Mouse (Mus musculus): ENCODE results near the gene Nr2f6. TPM values are rescaled to one million over a fixed set of nuclear protein-coding genes. Genes with fewer than 3 reads are reported as not detected.
"Not testable (repeated sequence)": the region's sequence is repeated elsewhere in the genome, so short reads cannot be mapped to it uniquely, and the experiment has no call there.

Gene Nr2f6
- total and polyA plus RNA-seq, 3 experiments: 11.8 to 25.2 (median 14.2) TPM

DNA sequence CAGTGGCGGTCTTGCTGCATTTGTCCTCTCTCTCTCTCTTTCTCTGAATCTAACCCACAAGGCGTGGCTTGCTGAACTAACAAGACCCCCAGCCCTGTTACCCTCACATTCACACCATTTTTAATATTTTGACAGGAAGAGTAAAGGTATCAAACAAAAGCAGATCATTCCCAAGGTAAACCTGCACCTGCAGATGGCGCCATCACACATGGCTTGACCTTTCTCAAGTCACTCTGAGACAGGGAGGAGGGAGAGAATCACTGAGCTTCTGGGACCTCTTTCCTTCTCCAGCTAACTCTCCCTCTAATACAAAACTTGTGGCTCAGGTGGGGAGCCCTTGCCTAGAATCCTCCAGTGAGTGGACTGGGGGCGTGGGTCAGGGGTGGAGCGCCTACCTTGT, 41.1 kb downstream of the Nr2f6 start:
- Histone ChIP-seq H3K27ac (ENCODE audit: insufficient read depth, low read depth) (no peak overlapping the region), H3K9ac (ENCODE audit: insufficient read depth, low read depth) (no peak overlapping the region), H3K36me3 (replicated peaks in 1 of 2; ENCODE audit: control insufficient read depth in 1 of 2, insufficient read depth in 1 of 2, low read length in 1 of 2) (peaks cover 40 to 82% of the 10 kb centered on the region in 2 experiments), H3K27me3 (replicated peaks) (no peaks in the 10 kb centered on the region), H3K4me2 (ENCODE audit: insufficient read depth, low read depth, poor library complexity, severe bottlenecking) (no peak overlapping the region), H3K79me2 (replicated peaks; ENCODE audit: control insufficient read depth, extremely low read depth, insufficient read depth, poor library complexity, severe bottlenecking) (no peaks in the 10 kb centered on the region), H3K9me3 (replicated peaks; ENCODE audit: low read length) (no peaks in the 10 kb centered on the region), H3K4me1 (ENCODE audit: control insufficient read depth in 1 of 2, insufficient read depth in 2 of 2) (peaks cover 27 to 47% of the 10 kb centered on the region in 2 experiments), H3K4me3 (replicated peaks in 1 of 3; ENCODE audit: low read depth in 2 of 3, low read length in 2 of 3, poor library complexity in 1 of 3) (no peak overlapping the region)
- dilution Hi-C loops (cut with MboI; ENCODE audit: extremely low pct_ligation_motif_present, extremely low pct_unique_long_range_greater_than_20kb, low sequenced_read_pairs): no loop called here
- TF ChIP-seq PAX5 (IDR thresholded peaks at IDR 0.05; ENCODE audit: low read length): no peak
- TF ChIP-seq CTCF (conservative IDR thresholded peaks at IDR 0.05 in 1 of 2, IDR thresholded peaks at IDR 0.05 in 1 of 2; ENCODE audit: low read depth in 2 of 2, low read length in 2 of 2): peak; percentile 32 to 80; a peak in 3 of 4 replicates
- no peak for TF ChIP-seq KAT2A (IDR thresholded peaks at IDR 0.05; ENCODE audit: insufficient replicate concordance, low read length)
- no peak for TF ChIP-seq IRF4 (IDR thresholded peaks at IDR 0.05; ENCODE audit: low read depth, low read length)
- peak; percentile 74 for TF ChIP-seq RAD21 (IDR thresholded peaks at IDR 0.05; ENCODE audit: low read depth, low read length)
- peak; percentile 59 for TF ChIP-seq SMC3 (IDR thresholded peaks at IDR 0.05; ENCODE audit: low read depth, low read length)
- peak; percentile 56 for DNase-seq (ENCODE audit: extremely low read depth)
- in situ Hi-C loops (cut with MboI; ENCODE audit: low pct_ligation_motif_present, low pct_unique_long_range_greater_than_20kb, low sequenced_read_pairs): no loop called here

- H3K4me3 ChIP-seq (replicated peaks in 1 of 3; ENCODE audit: low read depth in 2 of 3, low read length in 2 of 3, poor library complexity in 1 of 3); H3K79me2 ChIP-seq (replicated peaks; ENCODE audit: control insufficient read depth, extremely low read depth, insufficient read depth, poor library complexity, severe bottlenecking); H3K27me3 ChIP-seq (replicated peaks); dilution Hi-C loops (cut with MboI; ENCODE audit: extremely low pct_ligation_motif_present, extremely low pct_unique_long_range_greater_than_20kb, low sequenced_read_pairs); H3K27ac ChIP-seq (ENCODE audit: insufficient read depth, low read depth); H3K9me3 ChIP-seq (replicated peaks; ENCODE audit: low read length); H3K9ac ChIP-seq (ENCODE audit: insufficient read depth, low read depth); in situ Hi-C loops (cut with MboI; ENCODE audit: low pct_ligation_motif_present, low pct_unique_long_range_greater_than_20kb, low sequenced_read_pairs): not testable (repeated sequence)
- TF ChIP-seq EP300 (IDR thresholded peaks at IDR 0.05; ENCODE audit: low read length): peak; percentile 43
- peak; percentile 64 for TF ChIP-seq IRF4 (IDR thresholded peaks at IDR 0.05; ENCODE audit: low read depth, low read length)
- peak; percentile 37; the same call in 1 of the 2 replicates for TF ChIP-seq ETS1 (conservative IDR thresholded peaks at IDR 0.05; ENCODE audit: low read depth, low read length)
- peak; percentile 17; the same call in 1 of the 2 replicates for TF ChIP-seq BHLHE40 (IDR thresholded peaks at IDR 0.05; ENCODE audit: low read depth, low read length)
- Histone ChIP-seq H3K4me2 (ENCODE audit: insufficient read depth, low read depth, poor library complexity, severe bottlenecking) (0 out of 2 replicates have a peak overlapping the region, but pooled peaks have one; percentile 11), H3K4me1 (ENCODE audit: control insufficient read depth in 1 of 2, insufficient read depth in 2 of 2) (peaks cover 27 to 48% of the 10 kb centered on the region in 2 experiments), H3K36me3 (replicated peaks in 1 of 2; ENCODE audit: control insufficient read depth in 1 of 2, insufficient read depth in 1 of 2, low read length in 1 of 2) (peaks cover 31 to 74% of the 10 kb centered on the region in 2 experiments)
- peak; percentile 50 for DNase-seq (ENCODE audit: extremely low read depth)
These were observed 43.9 kb downstream of the Nr2f6 start for GRCm38 (mm10) chr8:71337834-71338233.

- H3K4me1 ChIP-seq (ENCODE audit: control insufficient read depth in 1 of 2, insufficient read depth in 2 of 2): peaks cover 0 to 28% of the 10 kb centered on the region in 2 experiments; a peak in 3 of 4 replicates
- in situ Hi-C loops (cut with MboI; ENCODE audit: low pct_ligation_motif_present, low pct_unique_long_range_greater_than_20kb, low sequenced_read_pairs): loop anchor here (5.0 kb wide), 1 partner anchor 53 kb away; the partner anchor contains the start of genes Haus8 and Myo9b
- H3K27ac ChIP-seq (ENCODE audit: insufficient read depth, low read depth): no peak overlapping the region
- TF ChIP-seq USF2 (conservative IDR thresholded peaks at IDR 0.05; ENCODE audit: low read depth, low read length): no peak
- TF ChIP-seq MYC (IDR thresholded peaks at IDR 0.05; ENCODE audit: low read depth, low read length): no peak
- peak; percentile 31; the same call in 1 of the 2 replicates for TF ChIP-seq MAFK (IDR thresholded peaks at IDR 0.05; ENCODE audit: insufficient replicate concordance, low read length)
- TF ChIP-seq ELF1 (IDR thresholded peaks at IDR 0.05; ENCODE audit: low read depth, low read length): no peak
- no peak for TF ChIP-seq ZNF384 (IDR thresholded peaks at IDR 0.05; ENCODE audit: low read depth, low read length)
- TF ChIP-seq MXI1 (IDR thresholded peaks at IDR 0.05; ENCODE audit: low read depth, low read length): no peak
- TF ChIP-seq HCFC1 (IDR thresholded peaks at IDR 0.05; ENCODE audit: low read depth, low read length): no peak
- TF ChIP-seq RAD21 (IDR thresholded peaks at IDR 0.05; ENCODE audit: low read depth, low read length): peak; percentile 71
- no peak for TF ChIP-seq UBTF (IDR thresholded peaks at IDR 0.05; ENCODE audit: low read depth, low read length)
- TF ChIP-seq CTCF (conservative IDR thresholded peaks at IDR 0.05 in 1 of 2, IDR thresholded peaks at IDR 0.05 in 1 of 2; ENCODE audit: low read depth in 2 of 2, low read length in 2 of 2): peak; percentile 15 to 75; a peak in 2 of 4 replicates
- TF ChIP-seq JUND (conservative IDR thresholded peaks at IDR 0.05; ENCODE audit: low read depth, low read length): no peak
- no peak for TF ChIP-seq ZKSCAN1 (IDR thresholded peaks at IDR 0.05; ENCODE audit: borderline replicate concordance, low read depth, low read length)
- no peak for TF ChIP-seq RCOR1 (conservative IDR thresholded peaks at IDR 0.05; ENCODE audit: low read depth, low read length)
- TF ChIP-seq IRF4 (IDR thresholded peaks at IDR 0.05; ENCODE audit: low read depth, low read length): no peak
- no peak for TF ChIP-seq GABPA (IDR thresholded peaks at IDR 0.05; ENCODE audit: insufficient replicate concordance, low read depth, low read length)
- TF ChIP-seq E2F4 (IDR thresholded peaks at IDR 0.05; ENCODE audit: insufficient replicate concordance, low read depth, low read length): no peak
- TF ChIP-seq POLR2AphosphoS2 (IDR thresholded peaks at IDR 0.05; ENCODE audit: low read depth, low read length): no peak
- TF ChIP-seq ZC3H11A (IDR thresholded peaks at IDR 0.05; ENCODE audit: low read depth, low read length): no peak
- peak; percentile 64 for TF ChIP-seq SMC3 (IDR thresholded peaks at IDR 0.05; ENCODE audit: low read depth, low read length)
- DNase-seq (ENCODE audit: extremely low read depth): peak; percentile 61
- dilution Hi-C loops (cut with MboI; ENCODE audit: extremely low pct_ligation_motif_present, extremely low pct_unique_long_range_greater_than_20kb, low sequenced_read_pairs): no loop called here
- H3K36me3 ChIP-seq (replicated peaks in 1 of 2; ENCODE audit: control insufficient read depth in 1 of 2, insufficient read depth in 1 of 2, low read length in 1 of 2): peaks cover 63 to 89% of the 10 kb centered on the region in 2 experiments
- H3K9me3 ChIP-seq (replicated peaks; ENCODE audit: low read length): no peaks in the 10 kb centered on the region
- no peaks in the 10 kb centered on the region for H3K79me2 ChIP-seq (replicated peaks; ENCODE audit: control insufficient read depth, extremely low read depth, insufficient read depth, poor library complexity, severe bottlenecking)
- no peak overlapping the region for H3K9ac ChIP-seq (ENCODE audit: insufficient read depth, low read depth)
- no peak overlapping the region for H3K4me3 ChIP-seq (replicated peaks in 1 of 3; ENCODE audit: low read depth in 2 of 3, low read length in 2 of 3, poor library complexity in 1 of 3)
- no peaks in the 10 kb centered on the region for H3K27me3 ChIP-seq (replicated peaks)
- H3K4me2 ChIP-seq (ENCODE audit: insufficient read depth, low read depth, poor library complexity, severe bottlenecking): no peak overlapping the region
These were observed 56.9 kb downstream of the Nr2f6 start for GRCm38 (mm10) chr8:71324848-71325247.
